8 mouse cellular contexts compared by ENCODE assay signal in genomic region chr10:92556526-92557422, GRCm38 (mm10).
A peak's percentile ranks its signal among the peaks of the same experiment; 100 is the strongest.
DNase-seq lines count a peak whose midpoint lies in the region; ATAC-seq lines count a peak whose summit lies in the region.

No protein-coding gene starts in this region.

- H3K27me3 ChIP-seq in lung, embryonic 16.5 days (ENCODE audit: control insufficient read depth, insufficient read depth, low read depth, low read length), result no peaks in the 10 kb centered on the region
- H3K27me3 ChIP-seq in forebrain, embryonic 16.5 days (replicated peaks; ENCODE audit: control insufficient read depth, insufficient read depth, low read length), result no peaks in the 10 kb centered on the region
- no peaks in the 10 kb centered on the region; the same call in 1 of the 2 replicates for H3K27me3 ChIP-seq in midbrain, embryonic 11.5 days (ENCODE audit: control insufficient read depth, insufficient read depth, low read length)

- ATAC-seq in lung, embryonic 16.5 days (ENCODE audit: low read depth), result peak; percentile 60
- peak; percentile 88 for ATAC-seq in forebrain, embryonic 16.5 days
- ATAC-seq in midbrain, embryonic 11.5 days (ENCODE audit: low FRiP score), result peak; percentile 89
- no peak for ATAC-seq in megakaryocyte progenitor cell, adult 5-6 weeks (replicated peaks; ENCODE audit: poor library complexity)

- peaks cover 5% of the 10 kb centered on the region; the same call in 1 of the 2 replicates for H3K4me1 ChIP-seq in lung, embryonic 16.5 days (replicated peaks; ENCODE audit: control insufficient read depth, insufficient read depth, low read length)
- peaks cover 19% of the 10 kb centered on the region for H3K4me1 ChIP-seq in forebrain, embryonic 16.5 days (replicated peaks; ENCODE audit: control insufficient read depth, insufficient read depth, low read length)
- H3K4me1 ChIP-seq in midbrain, embryonic 11.5 days (ENCODE audit: control insufficient read depth, insufficient read depth, low read length), result peaks cover 13% of the 10 kb centered on the region

- DNase-seq in lung, postnatal 36 days, result no peak
- DNase-seq in midbrain, embryonic 11.5 days (ENCODE audit: low spot score, missing footprints), result peak; percentile 95
- DNase-seq in thymus, postnatal 25 days, result no peak
- no peak for DNase-seq in thymus, adult 18-20 months
- DNase-seq in thymus, postnatal 4 days, result no peak

- H3K36me3 ChIP-seq in lung, embryonic 16.5 days (ENCODE audit: control insufficient read depth, insufficient read depth, low read length), result no peaks in the 10 kb centered on the region
- H3K36me3 ChIP-seq in forebrain, embryonic 16.5 days (ENCODE audit: control insufficient read depth, insufficient read depth), result no peaks in the 10 kb centered on the region
- H3K36me3 ChIP-seq in midbrain, embryonic 11.5 days (ENCODE audit: control insufficient read depth, insufficient read depth, low read length), result no peaks in the 10 kb centered on the region

- H3K4me3 ChIP-seq in lung, embryonic 16.5 days (ENCODE audit: low read length), result peak overlapping the region; percentile 0; the same call in 1 of the 2 replicates
- no peak overlapping the region for H3K4me3 ChIP-seq in forebrain, embryonic 16.5 days (replicated peaks; ENCODE audit: low read length)
- H3K4me3 ChIP-seq in midbrain, embryonic 11.5 days (ENCODE audit: low read depth, low read length), result no peak overlapping the region

- no peak overlapping the region for H3K9ac ChIP-seq in lung, embryonic 16.5 days (ENCODE audit: low read length)
- H3K9ac ChIP-seq in forebrain, embryonic 16.5 days (replicated peaks; ENCODE audit: low read depth, low read length), result no peak overlapping the region
- H3K9ac ChIP-seq in midbrain, embryonic 11.5 days (ENCODE audit: low read length), result peak overlapping the region; percentile 24; the same call in 1 of the 2 replicates

- 17% methylated on average over 8 of the region's 8 CpGs for WGBS in lung, embryonic 16.5 days
- 4% methylated on average over 8 of the region's 8 CpGs for whole genome bisulfite sequencing in forebrain, embryonic 16.5 days
- 4% methylated on average over 8 of the region's 8 CpGs for WGBS in midbrain, embryonic 11.5 days

- peak overlapping the region; percentile 33 for H3K27ac ChIP-seq in lung, embryonic 16.5 days (ENCODE audit: low read length)
- peak overlapping the region; percentile 17; the same call in 1 of the 2 replicates for H3K27ac ChIP-seq in forebrain, embryonic 16.5 days (ENCODE audit: low read length)
- H3K27ac ChIP-seq in midbrain, embryonic 11.5 days (ENCODE audit: low read depth, low read length), result peak overlapping the region; percentile 68

- H3K9me3 ChIP-seq in lung, embryonic 16.5 days (ENCODE audit: control insufficient read depth, low read length), result no peaks in the 10 kb centered on the region
- no peaks in the 10 kb centered on the region for H3K9me3 ChIP-seq in forebrain, embryonic 16.5 days (ENCODE audit: control insufficient read depth, low read length)
- no peaks in the 10 kb centered on the region for H3K9me3 ChIP-seq in midbrain, embryonic 11.5 days (ENCODE audit: control insufficient read depth, low read length)

- peak overlapping the region; percentile 36 for H3K4me2 ChIP-seq in lung, embryonic 16.5 days (ENCODE audit: low read depth, low read length)
- peak overlapping the region; percentile 47 for H3K4me2 ChIP-seq in forebrain, embryonic 16.5 days (ENCODE audit: low read length)
- peak overlapping the region; percentile 35 for H3K4me2 ChIP-seq in midbrain, embryonic 11.5 days

Comparison
In these comparisons a context has a peak if more than half of its experiments do, and no peak if none do; other contexts are left out.
1. H3K27ac ChIP-seq: peak in every context shown above with its lines; median percentile 68 in midbrain, embryonic 11.5 days; 33 in lung, embryonic 16.5 days; 17 in forebrain, embryonic 16.5 days.